Mouse (Mus musculus) stomach, embryonic 15.5 days (tissue): Measurements from ENCODE around the gene Tmem150b. TPM values are rescaled to one million over a fixed set of nuclear protein-coding genes. Genes with fewer than 3 reads are reported as not detected.

Experiments used
- ATAC-seq: fragments of 200-750 bp; cut with Nextera tagmentation; 2 replicates; pipeline ENCODE4 v1.8.0; 2017; ENCODE audit warnings: low read depth, moderate number of reproducible peaks, moderate TSS enrichment; ENCODE audit not compliant: insufficient read depth, low FRiP score
- H3K27ac ChIP-seq: fragments of 300-500 bp; sonication (generic); 2 replicates; pipeline ENCODE4 v1.5.1; 2015; ENCODE audit warnings: mild to moderate bottlenecking, inconsistent platforms
- H3K27me3 ChIP-seq: fragments of 300-500 bp; sonication (generic); replicated peaks from 2 replicates; pipeline ENCODE4 v1.6.1; 2015; ENCODE audit warnings: inconsistent platforms
- H3K36me3 ChIP-seq: fragments of 300-500 bp; sonication (generic); 2 replicates; pipeline ENCODE4 v1.6.1; 2015; ENCODE audit warnings: inconsistent platforms
- H3K4me1 ChIP-seq: fragments of 300-500 bp; sonication (generic); 2 replicates; pipeline ENCODE4 v1.6.1; 2015; ENCODE audit warnings: inconsistent platforms
- H3K4me2 ChIP-seq: fragments of 300-500 bp; sonication (generic); 2 replicates; pipeline ENCODE4 v1.6.1; 2015; ENCODE audit warnings: mild to moderate bottlenecking, inconsistent platforms
- H3K4me3 ChIP-seq: fragments of 300-500 bp; sonication (generic); replicated peaks from 2 replicates; pipeline ENCODE4 v1.5.1; 2015; ENCODE audit warnings: inconsistent platforms
- H3K9ac ChIP-seq: fragments of 300-500 bp; sonication (generic); 2 replicates; pipeline ENCODE4 v1.6.1; 2015; ENCODE audit warnings: inconsistent platforms
- H3K9me3 ChIP-seq: fragments of 300-500 bp; sonication (generic); 2 replicates; pipeline ENCODE4 v1.6.1; 2016; ENCODE audit warnings: inconsistent platforms
- WGBS: fragments of 180-500 bp; shearing (Covaris S2); methylation state at CpG from one replicate; pipeline ENCODE4 v1.1.7; 2015; 5-methylcytosine and 5-hydroxymethylcytosine counted together
- polyA plus RNA-seq: library from polyadenylated mRNA; unstranded; fragments of >200 nt; fragmentation: Nextera tagmentation; extraction: Ambion mirVana; gene quantifications from 2 replicates; pipeline ENCODE4 v1.2.1, GENCODE M21; 2015

The Tmem150b gene
- polyA plus RNA-seq, 1 experiment from 2014 or later, result 0.85 TPM

DNA sequence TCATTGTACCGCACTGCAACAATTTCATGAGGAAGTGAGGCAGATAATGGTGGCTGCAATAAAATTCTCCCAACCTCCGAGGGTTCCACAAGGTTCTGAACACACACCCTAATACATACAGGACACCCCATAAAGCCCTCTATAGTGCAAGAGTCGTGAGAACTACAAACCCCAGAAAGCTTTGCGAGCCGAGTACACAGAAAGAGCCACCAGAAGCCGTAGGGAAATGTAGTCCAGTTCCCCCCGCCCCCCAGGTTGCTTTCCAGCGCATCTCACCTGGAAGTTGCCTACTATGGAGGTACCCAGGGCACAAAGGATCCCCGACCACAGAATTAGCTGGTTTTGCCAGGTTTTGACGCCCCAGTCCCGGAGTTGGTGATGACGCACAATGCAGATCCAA, 1.5 kb downstream of the Tmem150b start:
- no peaks in the 10 kb centered on the region for H3K36me3 ChIP-seq
- no peaks in the 10 kb centered on the region for H3K27me3 ChIP-seq
- WGBS, result 32% methylated on average over 12 of the region's 12 CpGs
- peak; percentile 40; the same call in 1 of the 2 replicates for ATAC-seq
- peaks cover 10% of the 10 kb centered on the region; the same call in 1 of the 2 replicates for H3K4me1 ChIP-seq
- no peak overlapping the region for H3K9ac ChIP-seq
- H3K4me2 ChIP-seq, result peak overlapping the region; percentile 59
- peak overlapping the region; percentile 40 for H3K4me3 ChIP-seq
- no peaks in the 10 kb centered on the region for H3K9me3 ChIP-seq
- H3K27ac ChIP-seq, result 0 out of 2 replicates have a peak overlapping the region, but pooled peaks have one; percentile 82

DNA sequence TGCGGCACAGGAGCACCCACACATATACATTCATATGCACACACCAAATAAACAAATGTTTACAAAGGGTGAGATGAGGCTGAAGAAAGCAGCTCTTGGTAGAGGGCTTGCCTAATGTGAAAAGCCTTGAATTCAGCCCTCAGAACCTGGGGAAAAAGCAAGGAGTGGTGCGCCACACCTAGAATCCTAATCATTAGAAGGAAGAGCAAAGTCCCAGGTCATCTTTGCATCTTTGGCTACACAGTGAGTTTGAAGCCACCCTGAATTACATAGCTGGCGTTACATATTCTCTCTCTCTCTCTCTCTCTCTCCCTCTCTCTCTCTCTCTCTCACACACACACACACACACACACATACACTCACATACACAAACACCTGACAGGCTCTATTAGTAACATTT, 5.8 kb downstream of the Tmem150b start:
- Histone ChIP-seq H3K4me3 (no peak overlapping the region), H3K4me2 (no peak overlapping the region), H3K4me1 (peaks cover 7% of the 10 kb centered on the region; the same call in 1 of the 2 replicates), H3K9me3 (no peaks in the 10 kb centered on the region), H3K36me3 (peaks cover 5% of the 10 kb centered on the region), H3K9ac (no peak overlapping the region), H3K27me3 (no peaks in the 10 kb centered on the region), H3K27ac (no peak overlapping the region)
- WGBS, result 86% methylated on average over 3 of the region's 3 CpGs
- ATAC-seq, result no peak

DNA sequence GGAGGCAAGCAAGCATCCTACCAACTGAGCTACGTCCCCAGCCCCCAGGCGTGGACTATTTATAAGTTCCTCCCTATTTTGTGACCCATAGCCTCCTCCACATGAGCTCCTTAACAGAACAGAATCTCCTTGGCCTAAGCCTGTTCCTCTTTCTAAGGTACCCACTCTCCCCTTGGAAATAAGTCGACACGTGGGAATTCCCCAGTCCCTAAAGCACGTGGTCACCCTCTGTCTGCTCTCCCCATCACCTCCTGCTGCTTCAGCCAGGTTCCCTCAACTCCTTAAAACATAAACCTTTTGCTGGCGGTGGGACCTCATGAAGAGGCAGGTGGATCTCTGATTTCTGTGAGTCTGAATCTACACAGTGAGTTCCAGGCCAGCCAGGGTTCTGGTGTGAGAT, 8.1 kb downstream of the Tmem150b start:
- Histone ChIP-seq H3K4me2 (no peak overlapping the region), H3K4me1 (no peaks in the 10 kb centered on the region), H3K27me3 (no peaks in the 10 kb centered on the region), H3K9ac (no peak overlapping the region), H3K36me3 (peaks cover 11% of the 10 kb centered on the region), H3K9me3 (no peaks in the 10 kb centered on the region), H3K4me3 (no peak overlapping the region), H3K27ac (no peak overlapping the region)
- ATAC-seq, result no peak
- 66% methylated on average over 6 of the region's 6 CpGs for WGBS

DNA sequence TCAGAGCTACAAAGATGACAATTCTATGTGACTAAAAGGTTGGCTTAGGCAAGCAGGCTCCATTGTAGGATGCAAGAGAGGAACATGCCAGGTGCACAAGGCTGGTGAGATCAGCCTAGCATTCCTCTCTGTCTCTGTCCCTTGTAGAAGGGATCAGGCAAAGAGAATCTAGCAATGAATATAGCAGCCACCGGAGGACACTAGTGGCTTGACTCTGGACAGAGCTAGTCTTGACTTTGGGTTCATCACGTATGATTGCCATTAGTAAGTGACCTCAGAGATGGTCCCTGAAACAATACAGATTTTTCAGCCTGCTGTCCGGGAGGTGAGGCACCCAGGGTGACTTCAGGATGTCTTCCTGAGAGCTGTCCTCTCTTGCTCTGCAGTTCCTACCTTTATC, 12.5 kb downstream of the Tmem150b start:
- H3K36me3 ChIP-seq, result peaks cover 24% of the 10 kb centered on the region
- no peaks in the 10 kb centered on the region for H3K27me3 ChIP-seq
- H3K9ac ChIP-seq, result no peak overlapping the region
- WGBS, result 85% methylated on average over 3 of the region's 3 CpGs
- H3K4me3 ChIP-seq, result no peak overlapping the region
- no peaks in the 10 kb centered on the region for H3K9me3 ChIP-seq
- H3K27ac ChIP-seq, result no peak overlapping the region
- no peak overlapping the region for H3K4me2 ChIP-seq
- ATAC-seq, result no peak
- H3K4me1 ChIP-seq, result no peaks in the 10 kb centered on the region

DNA sequence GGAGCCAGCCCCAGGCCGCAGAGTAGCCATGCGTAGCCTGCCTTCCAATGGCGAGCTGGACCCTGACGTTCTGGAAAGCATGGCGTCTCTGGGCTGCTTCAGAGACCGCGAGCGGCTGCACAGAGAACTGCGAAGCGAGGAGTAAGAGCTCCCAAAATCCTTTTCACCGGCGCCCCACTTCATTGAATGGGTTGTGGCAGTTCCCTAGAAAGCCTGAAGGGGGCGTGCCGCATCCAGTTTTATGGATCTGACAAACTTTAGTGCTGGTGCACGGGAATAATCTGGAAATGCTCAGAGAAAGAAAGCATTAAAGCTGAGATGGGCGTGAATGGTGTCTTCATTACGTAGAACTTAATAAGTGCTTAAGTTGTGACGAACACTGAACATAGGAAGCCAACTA, 20.0 kb downstream of the Tmem150b start:
- Histone ChIP-seq H3K36me3 (peaks cover 30% of the 10 kb centered on the region), H3K4me2 (no peak overlapping the region), H3K4me1 (no peaks in the 10 kb centered on the region), H3K4me3 (no peak overlapping the region), H3K9ac (0 out of 2 replicates have a peak overlapping the region, but pooled peaks have one; percentile 2), H3K9me3 (no peaks in the 10 kb centered on the region), H3K27ac (no peak overlapping the region), H3K27me3 (no peaks in the 10 kb centered on the region)
- WGBS, result 42% methylated on average over 18 of the region's 18 CpGs
- no peak for ATAC-seq

DNA sequence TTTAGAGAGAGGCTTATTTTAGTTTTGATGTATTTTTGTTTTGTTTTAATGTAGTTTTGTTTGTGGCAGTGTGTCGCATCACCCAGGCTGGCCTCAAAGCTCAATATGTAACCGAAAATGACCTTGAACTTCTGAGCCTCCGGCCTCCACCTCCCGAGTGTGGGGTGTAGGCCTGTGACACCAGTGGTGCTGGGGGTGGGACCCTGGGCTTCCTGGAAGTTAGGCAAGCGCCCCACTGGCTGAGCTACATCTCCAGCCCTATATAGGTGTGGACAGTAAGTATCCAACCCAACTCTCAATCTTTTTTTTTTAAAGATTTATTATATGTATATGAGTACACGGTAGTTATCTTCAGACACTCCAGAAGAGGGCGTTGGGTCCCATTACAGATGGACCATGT, 21.9 kb downstream of the Tmem150b start:
- peaks cover 26% of the 10 kb centered on the region for H3K36me3 ChIP-seq
- H3K27me3 ChIP-seq, result no peaks in the 10 kb centered on the region
- H3K4me2 ChIP-seq, result no peak overlapping the region
- H3K4me3 ChIP-seq, result no peak overlapping the region
- WGBS, result 89% methylated on average over 7 of the region's 7 CpGs
- no peaks in the 10 kb centered on the region for H3K9me3 ChIP-seq
- no peak overlapping the region for H3K9ac ChIP-seq
- no peak overlapping the region for H3K27ac ChIP-seq
- ATAC-seq, result no peak
- no peaks in the 10 kb centered on the region for H3K4me1 ChIP-seq

DNA sequence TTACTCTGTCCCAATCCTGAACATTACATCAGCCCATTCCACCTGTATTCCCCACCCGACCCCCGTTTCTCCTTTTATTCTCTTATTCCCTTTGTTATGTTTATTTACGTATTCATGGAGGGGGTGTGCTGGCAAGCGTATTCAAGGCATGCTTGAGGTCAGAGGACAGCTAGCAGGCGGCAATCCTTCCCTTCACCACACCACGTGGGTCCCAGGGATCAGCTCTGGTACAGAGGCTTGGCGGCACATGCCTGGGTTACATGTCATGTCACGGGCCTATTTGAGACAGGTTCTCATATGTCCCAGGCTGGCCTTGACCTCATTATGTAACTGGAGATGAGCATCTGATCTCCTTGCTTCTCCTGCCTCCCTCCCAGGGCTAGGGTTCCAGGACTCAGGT, 22.7 kb downstream of the Tmem150b start:
- no peaks in the 10 kb centered on the region for H3K27me3 ChIP-seq
- WGBS, result 55% methylated on average over 8 of the region's 8 CpGs
- no peaks in the 10 kb centered on the region for H3K4me1 ChIP-seq
- no peak overlapping the region for H3K9ac ChIP-seq
- no peak for ATAC-seq
- H3K9me3 ChIP-seq, result no peaks in the 10 kb centered on the region
- no peak overlapping the region for H3K27ac ChIP-seq
- no peak overlapping the region for H3K4me2 ChIP-seq
- H3K36me3 ChIP-seq, result peaks cover 22% of the 10 kb centered on the region; the same call in 1 of the 2 replicates
- no peak overlapping the region for H3K4me3 ChIP-seq

DNA sequence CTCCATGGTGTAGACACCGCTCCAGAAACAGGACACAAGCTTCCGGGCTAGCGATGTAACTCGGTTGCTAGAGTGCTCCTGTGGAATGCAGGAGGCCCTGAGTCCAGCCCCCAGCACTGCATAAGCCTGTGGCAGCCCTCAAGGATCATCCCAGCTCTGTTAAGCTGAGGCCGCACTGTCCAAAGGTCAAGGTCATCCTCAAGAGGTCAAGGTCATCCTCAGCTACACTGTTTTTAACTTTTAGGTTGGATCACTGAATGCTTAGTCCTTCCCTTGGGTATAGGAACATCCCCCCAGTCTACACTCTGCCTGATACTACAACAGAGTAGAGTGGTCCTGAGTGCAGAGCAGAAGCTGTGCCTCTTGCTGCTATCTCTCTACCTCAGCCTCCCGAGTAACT, 32.0 kb downstream of the Tmem150b start:
- Histone ChIP-seq H3K4me2 (no peak overlapping the region), H3K27ac (no peak overlapping the region), H3K27me3 (no peaks in the 10 kb centered on the region), H3K4me1 (no peaks in the 10 kb centered on the region), H3K36me3 (peaks cover 7% of the 10 kb centered on the region), H3K9me3 (no peaks in the 10 kb centered on the region), H3K4me3 (no peak overlapping the region), H3K9ac (no peak overlapping the region)
- no peak for ATAC-seq
- whole genome bisulfite sequencing, result 88% methylated on average over 6 of the region's 6 CpGs

DNA sequence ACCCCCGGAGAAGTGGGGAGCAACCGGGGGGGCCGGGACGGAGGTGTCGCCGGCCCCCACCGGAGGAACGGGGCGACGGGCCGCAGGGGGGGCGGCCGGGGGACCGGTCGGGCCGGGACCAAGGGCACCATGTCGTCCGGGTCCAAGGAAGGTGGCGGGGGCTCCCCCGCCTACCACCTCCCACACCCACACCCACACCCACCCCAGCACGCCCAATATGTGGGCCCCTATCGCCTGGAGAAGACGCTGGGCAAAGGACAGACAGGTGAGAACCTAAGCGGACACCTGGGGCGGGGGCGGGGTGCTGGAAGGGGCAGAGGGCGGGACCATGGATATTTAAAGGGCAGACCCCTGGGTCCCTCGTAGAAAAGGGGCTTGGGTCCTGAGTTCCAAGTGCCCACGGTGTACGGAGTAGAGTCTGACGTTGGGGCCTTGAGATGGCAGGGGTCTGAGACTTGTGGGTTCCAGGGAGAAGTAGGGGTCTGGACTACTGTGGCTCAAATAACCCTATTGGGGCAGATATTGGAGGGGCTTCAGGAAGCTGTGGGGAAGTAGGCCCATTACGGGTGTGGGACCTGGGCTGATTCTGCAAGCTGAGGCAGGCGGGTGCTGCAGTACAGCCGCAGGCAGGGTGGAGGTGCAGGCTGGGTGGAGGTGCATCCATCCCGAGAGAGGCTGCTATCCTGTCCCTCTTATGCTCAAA, 33.9 kb downstream of the Tmem150b start:
- 9% methylated on average over 19 of the region's 35 CpGs for WGBS

DNA sequence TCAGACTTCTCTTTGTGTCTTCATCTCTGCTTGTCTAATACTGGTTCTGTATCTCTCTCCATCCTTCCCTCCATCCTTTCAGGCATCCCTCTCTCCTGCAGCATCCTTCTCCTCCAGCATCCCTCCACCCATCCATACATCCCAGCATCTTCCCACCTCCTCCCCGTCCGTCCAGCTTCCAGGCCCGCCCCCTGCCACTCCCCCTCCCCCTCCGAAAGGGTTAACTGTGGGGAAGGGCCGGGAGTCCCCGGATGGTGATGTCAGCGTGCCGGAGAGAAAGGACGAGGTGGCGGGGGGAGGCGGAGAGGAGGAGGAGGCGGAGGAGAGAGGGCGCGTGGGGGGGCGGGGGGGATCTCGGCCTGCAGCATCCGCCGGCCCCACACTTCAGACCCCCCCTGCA, 34.7 kb downstream of the Tmem150b start, which contains the start of gene Brsk1:
Gene Brsk1 (plus strand): TSS at position 218 of the 400 bp plus-strand sequence.
- Histone ChIP-seq H3K9me3 (no peaks in the 10 kb centered on the region), H3K27ac (peak within 1 kb of the TSS; percentile 84), H3K36me3 (peaks cover 7% of the 10 kb centered on the region), H3K27me3 (no peaks in the 10 kb centered on the region), H3K4me1 (no peaks in the 10 kb centered on the region), H3K4me2 (peak within 1 kb of the TSS; percentile 88), H3K4me3 (peak within 1 kb of the TSS; percentile 73), H3K9ac (peak within 1 kb of the TSS; percentile 92)
- 4% methylated on average over 5 of the region's 18 CpGs for WGBS
- peak; percentile 48 for ATAC-seq

More for the DNA sequence above, 33.9 kb downstream of the Tmem150b start:
- Histone ChIP-seq H3K4me3 (peak overlapping the region; percentile 73), H3K4me2 (peak overlapping the region; percentile 88), H3K27ac (peak overlapping the region; percentile 84), H3K27me3 (no peaks in the 10 kb centered on the region), H3K36me3 (peaks cover 7% of the 10 kb centered on the region), H3K9ac (peak overlapping the region; percentile 92), H3K9me3 (no peaks in the 10 kb centered on the region), H3K4me1 (no peaks in the 10 kb centered on the region)
- peak; percentile 45 for ATAC-seq

DNA sequence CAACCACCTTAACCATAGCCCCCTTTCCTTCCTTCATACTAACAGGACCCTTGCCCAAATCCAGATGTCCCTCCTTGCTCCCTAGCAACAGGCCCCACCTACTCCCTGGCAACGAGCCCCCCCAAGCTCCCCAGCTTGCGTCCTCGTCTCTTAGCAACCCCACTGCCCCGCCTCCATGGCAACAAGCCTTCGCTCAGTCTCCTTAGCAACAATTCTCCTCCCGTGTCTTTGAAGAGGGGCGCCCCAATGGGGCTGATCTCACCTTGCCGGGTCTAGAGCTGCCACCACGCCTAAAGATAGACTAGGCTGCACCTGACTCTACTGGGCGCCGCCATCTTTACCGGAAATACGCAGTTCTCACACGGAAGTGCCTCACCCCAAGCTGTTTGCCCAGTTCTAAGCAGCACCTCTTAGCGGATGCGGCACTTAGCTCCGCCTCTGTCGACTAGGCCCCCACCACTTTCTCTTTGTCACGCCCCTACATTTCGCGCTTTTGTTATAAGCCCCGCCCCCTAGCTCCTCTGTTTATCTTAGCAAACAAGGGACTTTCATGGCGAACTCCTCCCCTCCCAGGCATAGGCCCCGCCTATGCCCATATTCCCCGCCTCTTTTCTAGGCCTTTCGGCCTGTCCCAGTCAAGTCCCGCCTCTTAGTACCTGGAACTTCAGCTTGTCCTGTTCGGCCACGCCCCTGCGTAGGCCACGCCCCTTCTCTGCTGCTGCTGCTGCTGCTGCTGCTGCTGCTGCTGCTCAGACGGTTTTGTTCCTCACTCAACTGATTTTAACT, 40.2 kb downstream of the Tmem150b start, which contains the start of gene Hspbp1:
Gene Hspbp1 (minus strand): TSS at position 437 of the 786 bp plus-strand sequence.
- H3K27ac ChIP-seq, result peak within 1 kb of the TSS; percentile 57
- peak within 1 kb of the TSS; percentile 30 for H3K9ac ChIP-seq
- peaks cover 5% of the 10 kb centered on the region for H3K4me1 ChIP-seq
- ATAC-seq, result peak; percentile 98
- no peaks in the 10 kb centered on the region for H3K9me3 ChIP-seq
- peak within 1 kb of the TSS; percentile 82 for H3K4me3 ChIP-seq
- H3K27me3 ChIP-seq, result no peaks in the 10 kb centered on the region
- peaks cover 8% of the 10 kb centered on the region for H3K36me3 ChIP-seq
- under 1% methylated on average over 32 of the region's 32 CpGs for WGBS
- H3K4me2 ChIP-seq, result peak within 1 kb of the TSS; percentile 95

DNA sequence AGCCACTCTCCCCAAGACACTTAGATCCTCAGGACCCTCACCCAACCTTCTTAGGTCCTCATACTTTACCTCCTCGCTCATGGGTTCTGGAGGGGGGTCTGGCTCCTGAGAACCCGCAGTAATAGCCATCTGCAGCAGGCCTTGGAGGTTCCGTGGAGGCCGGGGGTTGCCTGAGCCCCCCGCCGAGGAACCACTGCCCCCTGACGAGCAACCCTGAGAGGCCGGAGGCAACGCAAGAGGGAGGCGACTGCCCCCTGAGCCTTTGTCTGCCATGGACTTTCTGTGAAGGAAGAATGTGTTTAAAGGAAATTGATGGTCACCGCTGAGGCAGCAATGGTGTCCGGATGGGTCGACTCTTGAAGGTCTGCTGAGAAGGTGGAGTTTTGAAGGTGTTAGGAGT, 40.8 kb downstream of the Tmem150b start:
- Histone ChIP-seq H3K36me3 (peaks cover 9% of the 10 kb centered on the region), H3K9me3 (no peaks in the 10 kb centered on the region), H3K4me2 (peak overlapping the region; percentile 95), H3K27me3 (no peaks in the 10 kb centered on the region), H3K4me1 (peaks cover 5% of the 10 kb centered on the region), H3K27ac (no peak overlapping the region), H3K4me3 (peak overlapping the region; percentile 82), H3K9ac (peak overlapping the region; percentile 30)
- ATAC-seq, result no peak
- WGBS, result 1% methylated on average over 13 of the region's 13 CpGs
